Mouse (Mus musculus) heart, adult 2 months (tissue): Measurements from ENCODE around the gene Kcnj2.

Source experiments
- CTCF ChIP-seq: fragments of 200-600 bp; IDR thresholded peaks from 2 replicates; pipeline ENCODE4 v1.8.1; 2022; ENCODE audit warnings: antibody characterized with exemption, mild to moderate bottlenecking, moderate library complexity
- EP300 ChIP-seq: fragments of 200-500 bp; IDR thresholded peaks from 2 replicates; pipeline ENCODE4 v1.6.1; 2011; ENCODE audit warnings: low read depth, low read length, control low read depth; ENCODE audit not compliant: insufficient read depth
- POLR2A ChIP-seq: fragments of 200-500 bp; IDR thresholded peaks from 2 replicates; pipeline ENCODE4 v1.6.1; 2011; ENCODE audit warnings: mild to moderate bottlenecking, low read depth, low read length, control low read depth; ENCODE audit not compliant: insufficient read depth

DNA sequence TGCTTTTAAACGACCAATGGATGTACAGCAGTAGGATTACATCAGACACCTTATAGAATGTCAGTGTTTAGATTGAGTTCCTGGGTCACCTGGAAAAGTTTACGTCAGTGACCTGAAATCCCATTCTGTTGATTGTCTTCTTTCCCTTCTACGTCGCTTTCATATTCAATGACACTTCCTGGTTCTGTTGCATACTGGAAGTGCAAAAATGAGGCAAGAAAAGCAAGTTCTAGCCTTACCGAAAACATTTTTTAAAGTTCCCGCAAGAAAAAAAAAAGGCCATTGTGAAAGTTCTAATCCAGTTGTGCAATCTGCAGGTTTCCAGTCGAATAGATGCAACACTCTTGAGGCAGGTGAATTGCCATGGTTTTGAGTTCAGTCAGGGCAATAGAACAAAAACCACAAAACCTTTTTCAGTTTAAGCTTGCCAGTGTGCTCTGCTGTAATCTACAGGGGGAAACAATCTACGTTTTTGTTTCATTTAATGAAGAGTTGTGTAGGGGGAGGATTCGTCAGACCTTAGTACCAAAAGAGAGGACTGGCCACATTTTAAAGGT, 35.7 kb downstream of the Kcnj2 start:
- TF ChIP-seq POLR2A: no peak
- no peak for TF ChIP-seq CTCF
- TF ChIP-seq EP300: no peak
